Mouse (Mus musculus) brain, adult 2 months (tissue): ENCODE measurements around the gene Ptgfrn.
A peak's percentile ranks its signal among the peaks of the same experiment; 100 is the strongest.

Source experiments
- DNase-seq: peaks from one replicate; pipeline ENCODE4 v3.0.0; 2011; ENCODE audit warnings: low read depth, low spot score

Ptgfrn gene

DNA sequence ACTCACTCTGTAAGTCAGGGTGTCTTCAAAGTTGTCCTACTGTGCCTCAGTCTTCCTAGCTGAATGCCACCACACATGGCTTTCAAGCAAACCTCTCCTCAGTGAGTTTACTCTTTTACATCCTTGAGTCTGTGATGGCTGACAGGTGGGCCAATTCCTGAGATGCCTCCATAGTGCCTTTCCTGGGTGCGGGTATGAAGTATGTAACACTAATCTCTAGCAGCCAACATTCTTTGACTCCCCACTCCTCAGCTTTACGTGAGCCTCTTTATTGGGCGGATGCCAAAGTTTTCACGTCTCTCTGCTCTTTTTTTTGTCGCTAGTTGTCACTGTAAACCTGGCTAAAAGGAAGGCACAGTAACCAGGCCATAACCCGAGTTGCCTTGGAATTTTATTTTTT is 104.7 kb downstream of the Ptgfrn start:
- no peak for DNase-seq

DNA sequence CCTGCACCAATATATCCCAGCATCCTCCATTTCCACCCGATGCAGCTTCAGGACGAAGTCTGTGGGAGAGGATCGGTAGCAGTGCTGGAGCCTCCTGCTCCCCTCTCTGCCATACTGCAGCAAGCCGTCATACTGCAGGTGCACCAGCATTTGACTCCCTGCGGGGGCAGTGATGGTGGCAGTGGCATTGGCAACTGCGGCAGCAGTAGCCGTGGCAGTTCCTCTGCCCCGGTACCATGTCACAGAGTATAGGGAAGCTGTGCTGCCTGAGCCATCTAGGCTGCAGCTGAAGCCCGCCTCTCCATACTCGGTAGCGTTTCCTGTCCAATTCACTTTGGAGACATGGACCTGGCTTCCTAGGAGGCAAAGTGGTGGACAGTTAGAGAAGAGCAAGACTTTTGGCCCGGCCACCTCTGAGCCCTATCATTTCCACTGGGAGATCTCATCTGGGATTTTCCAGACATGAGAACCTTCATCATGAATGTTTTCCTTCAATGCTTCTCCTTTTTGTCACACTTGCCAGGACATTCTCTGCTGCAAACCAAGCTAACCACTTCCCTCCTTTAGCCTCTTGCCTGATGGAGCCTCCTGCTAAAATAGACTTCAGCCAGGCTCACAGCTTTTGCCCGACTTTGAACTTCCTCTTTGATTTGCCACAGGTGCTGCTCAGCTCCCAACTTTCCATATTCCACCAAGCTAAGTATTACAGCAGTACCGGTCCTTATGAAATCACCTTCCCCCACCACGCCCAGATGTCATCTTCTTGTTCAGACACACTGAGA is 106.3 kb downstream of the Ptgfrn start:
- DNase-seq = no peak

GRCm38 (mm10) chr3:100999732-101000131 is 110.3 kb downstream of the Ptgfrn start:
- DNase-seq = no peak

- DNase-seq = peak; percentile 72
These were observed 111.2 kb downstream of the Ptgfrn start for GRCm38 (mm10) chr3:100998904-100999340.

GRCm38 (mm10) chr3:100997785-100998570 is 112.1 kb downstream of the Ptgfrn start:
- peak; percentile 73 for DNase-seq

- DNase-seq = no peak
These were observed 115.8 kb downstream of the Ptgfrn start for GRCm38 (mm10) chr3:100994252-100994651.

DNA sequence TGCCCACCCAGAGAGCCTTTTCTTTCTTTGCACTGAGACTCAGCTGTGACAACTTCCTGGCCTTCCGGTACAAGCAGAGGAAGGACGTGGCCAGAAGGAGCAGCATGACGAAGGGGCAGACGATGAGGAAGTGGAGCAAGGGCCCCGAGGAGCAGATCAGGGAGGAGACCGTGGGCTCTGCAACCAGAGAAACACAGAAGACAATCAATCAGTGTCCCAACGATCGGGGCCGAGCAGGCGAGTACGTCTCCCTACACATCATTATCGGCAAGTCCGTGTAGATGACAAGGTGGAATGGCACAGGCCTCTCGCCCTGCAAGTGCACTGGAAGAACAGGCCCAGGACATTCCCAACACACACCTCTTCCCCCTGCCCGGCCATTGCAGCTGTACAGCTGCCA is 116.4 kb downstream of the Ptgfrn start:
- DNase-seq = no peak

DNA sequence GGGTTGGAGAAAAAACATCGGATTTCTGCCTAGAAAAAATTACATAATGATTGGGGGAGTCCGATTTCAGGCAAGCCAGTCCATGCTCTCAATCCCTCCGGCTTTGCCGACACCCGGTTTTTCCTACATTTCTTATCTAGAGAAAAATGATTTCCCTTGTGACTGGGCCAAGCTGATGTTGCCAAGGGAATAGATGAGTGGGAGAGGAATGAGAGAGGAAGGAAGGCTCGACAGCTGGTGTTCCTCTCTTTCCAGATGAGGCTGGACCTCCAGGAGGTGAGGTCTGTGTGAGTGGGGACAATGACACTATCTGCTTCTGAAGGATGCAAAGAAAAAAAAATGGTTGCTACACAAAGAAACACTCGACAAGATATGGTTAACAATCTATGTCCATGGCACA is 116.9 kb downstream of the Ptgfrn start:
- DNase-seq = no peak
